Mouse (Mus musculus) midbrain, embryonic 13.5 days (tissue): Measurements from ENCODE around the gene Slc11a2. TPM values are rescaled to one million over a fixed set of nuclear protein-coding genes. Genes with fewer than 3 reads are reported as not detected.

Experiments used
- polyA plus RNA-seq: library from polyadenylated mRNA; unstranded; fragments of >200 nt; fragmentation: Nextera tagmentation; extraction: Ambion mirVana; gene quantifications from 2 replicates; pipeline ENCODE4 v1.2.1, GENCODE M21; 2015

Gene Slc11a2
- polyA plus RNA-seq, 1 experiment from 2014 or later = 21.5 TPM

Other genes with a start within 250 kb of the Slc11a2 start
- 19.6 and 19.9 TPM in 2 replicates for gene Atf1, start 197.3 kb downstream of the Slc11a2 start, polyA plus RNA-seq
- not detected in 2 replicates for gene Tmprss12, start 144.2 kb downstream of the Slc11a2 start, polyA plus RNA-seq
- gene Mettl7a1, start 120.9 kb downstream of the Slc11a2 start, polyA plus RNA-seq = 4.5 and 4.6 TPM in 2 replicates
- gene Mettl7a3, start 90.1 kb downstream of the Slc11a2 start, polyA plus RNA-seq = not detected in 2 replicates
- gene Methig1, start 71.9 kb downstream of the Slc11a2 start, polyA plus RNA-seq = not detected in 2 replicates
- not detected in 2 replicates for gene Mettl7a2, start 71.9 kb downstream of the Slc11a2 start, polyA plus RNA-seq
- gene Higd1c, start 60.5 kb downstream of the Slc11a2 start, polyA plus RNA-seq = not detected in 2 replicates
- 0.08 and 0.11 TPM in 2 replicates for gene Gm5475, start 2.9 kb downstream of the Slc11a2 start, polyA plus RNA-seq
- gene Letmd1, start 44.0 kb upstream of the Slc11a2 start, polyA plus RNA-seq = 55.1 and 55.2 TPM in 2 replicates
- 44.7 and 45.7 TPM in 2 replicates for gene Csrnp2, start 70.4 kb upstream of the Slc11a2 start, polyA plus RNA-seq
- gene Tfcp2, start 126.9 kb upstream of the Slc11a2 start, polyA plus RNA-seq = 48.2 and 48.4 TPM in 2 replicates
- gene Pou6f1, start 174.9 kb upstream of the Slc11a2 start, polyA plus RNA-seq = 45.5 and 47.8 TPM in 2 replicates
- gene Dazap2, start 190.3 kb upstream of the Slc11a2 start, polyA plus RNA-seq = 162 and 166 TPM in 2 replicates
- gene Smagp, start 211.9 kb upstream of the Slc11a2 start, polyA plus RNA-seq = 2.4 and 2.9 TPM in 2 replicates
- gene Bin2, start 244.5 kb upstream of the Slc11a2 start, polyA plus RNA-seq = 1.2 and 1.3 TPM in 2 replicates